Mouse (Mus musculus): ENCODE measurements around the gene Poglut1.

DNA sequence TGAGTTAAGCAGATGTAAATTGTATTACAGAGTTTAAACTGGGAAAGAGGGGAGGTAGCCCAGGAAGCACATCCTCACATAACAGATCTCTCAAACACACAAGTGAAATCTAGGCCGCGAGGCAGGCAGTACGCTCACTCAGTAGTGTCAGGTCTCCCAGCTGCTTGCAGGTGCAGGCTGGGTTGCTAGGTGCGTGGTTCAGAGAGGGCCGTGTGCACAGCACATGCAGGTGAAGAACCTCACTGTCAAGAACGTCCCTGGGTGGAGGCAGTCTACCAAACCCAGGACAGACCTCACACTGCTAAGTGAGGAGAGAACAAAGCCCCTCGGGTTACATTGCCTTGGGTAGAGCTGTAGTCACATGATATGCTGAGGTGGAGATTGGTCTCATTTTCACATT lies 34.7 kb upstream of the Poglut1 start:
- no peak for TF ChIP-seq CTCF (IDR thresholded peaks at IDR 0.05; ENCODE audit: low read depth)
- TF ChIP-seq EP300 (IDR thresholded peaks at IDR 0.05; ENCODE audit: low read depth): no peak
